Mouse (Mus musculus): Measurements from ENCODE around the gene S100a13.

GRCm38 (mm10) chr3:90512948-90513642, 1.1 kb upstream of the S100a13 start:
- TF ChIP-seq POLR2A (IDR thresholded peaks at IDR 0.05; ENCODE audit: low read depth, low read length) = no peak
- no peak for TF ChIP-seq CTCF (conservative IDR thresholded peaks at IDR 0.05; ENCODE audit: insufficient read depth, insufficient read length, low read depth, low read length)

Measured in kidney, adult 2 months (tissue).